Mouse (Mus musculus) adrenal gland, adult (tissue): ENCODE measurements around the gene Wap.
A peak's percentile ranks its signal among the peaks of the same experiment; 100 is the strongest.

Experiments
- DNase-seq, 2 experiments: peaks; one replicate each; pipeline ENCODE4 v3.0.0; 2022 to 2023; ENCODE audit warnings: low spot score in 1 of 2; ENCODE audit not compliant: inconsistent age in 2 of 2

Wap gene

DNA sequence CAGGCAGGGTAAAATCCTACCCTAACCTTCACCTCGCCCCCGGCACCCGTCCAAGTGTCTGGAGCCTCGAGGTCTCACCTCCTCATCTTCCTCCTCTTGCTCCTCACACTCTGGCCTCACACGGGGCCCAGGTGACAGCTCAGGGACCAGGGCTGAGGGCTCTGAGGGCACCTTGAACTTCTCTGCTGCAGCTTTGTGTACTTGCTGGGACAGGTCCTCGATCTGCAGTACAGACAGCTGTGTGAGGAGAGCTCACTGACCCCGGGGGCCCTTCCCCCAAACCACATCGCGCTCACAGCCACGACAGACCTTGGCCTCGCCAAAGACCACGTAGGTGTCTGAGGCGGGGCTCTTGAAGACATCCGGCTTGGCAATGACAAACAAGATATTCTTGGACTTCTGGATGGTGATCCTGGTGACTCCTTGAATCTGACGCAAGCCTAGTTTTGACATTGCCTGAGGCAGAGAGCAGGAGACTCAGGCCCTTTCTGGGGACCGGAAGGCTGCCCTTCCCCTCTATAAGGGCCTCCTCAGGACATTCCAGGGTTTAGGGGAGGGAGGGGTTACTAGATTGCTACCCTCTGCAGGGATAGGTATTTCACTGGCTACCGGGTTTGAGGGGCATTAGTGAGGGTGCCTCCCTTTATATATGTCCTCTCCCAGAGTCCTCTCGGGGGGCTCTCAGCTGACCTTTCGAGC is 40.1 kb downstream of the Wap start:
- DNase-seq: peak in 1 of 2 experiments; percentile 30

DNA sequence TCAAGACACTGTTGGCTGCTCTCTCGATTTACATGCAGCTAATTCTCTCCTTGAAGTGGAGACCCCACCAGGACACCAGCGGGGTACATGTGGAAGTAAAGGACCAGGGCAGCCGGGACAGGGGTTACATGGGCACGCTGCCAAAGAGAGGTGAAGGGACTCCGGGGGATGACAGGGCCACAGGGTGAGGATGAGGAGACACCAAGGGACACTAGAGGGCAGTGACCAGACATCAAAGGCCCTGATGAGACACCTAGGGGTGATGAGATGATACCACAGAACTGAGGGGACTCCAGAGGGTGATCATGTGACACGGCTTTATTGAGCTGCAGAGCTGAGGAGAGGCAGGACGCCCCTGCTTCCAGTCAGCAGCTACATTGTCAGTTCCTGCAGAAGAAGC is 40.9 kb downstream of the Wap start:
- DNase-seq: no peak

DNA sequence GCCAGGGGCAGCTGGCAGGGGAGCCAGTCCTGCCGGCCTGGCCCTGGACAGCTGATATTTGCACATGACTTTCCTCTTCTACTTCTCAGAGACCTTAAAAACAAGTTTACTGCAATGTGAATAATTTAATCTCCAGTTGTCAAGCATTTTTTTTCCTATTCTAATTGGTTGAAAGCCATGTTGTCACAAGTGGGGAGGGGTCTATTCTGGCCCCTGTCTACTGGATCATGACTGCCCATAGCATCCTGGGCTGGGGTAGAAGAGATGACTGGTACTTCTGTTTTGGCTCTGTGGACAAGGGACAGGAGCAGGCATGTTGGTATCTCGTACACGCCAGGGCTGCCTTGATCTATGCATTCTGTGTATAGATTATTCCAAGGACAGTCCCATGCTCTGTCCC is 41.8 kb downstream of the Wap start:
- no peak for DNase-seq

GRCm38 (mm10) chr11:6596205-6596604 is 42.2 kb downstream of the Wap start:
- no peak for DNase-seq

DNA sequence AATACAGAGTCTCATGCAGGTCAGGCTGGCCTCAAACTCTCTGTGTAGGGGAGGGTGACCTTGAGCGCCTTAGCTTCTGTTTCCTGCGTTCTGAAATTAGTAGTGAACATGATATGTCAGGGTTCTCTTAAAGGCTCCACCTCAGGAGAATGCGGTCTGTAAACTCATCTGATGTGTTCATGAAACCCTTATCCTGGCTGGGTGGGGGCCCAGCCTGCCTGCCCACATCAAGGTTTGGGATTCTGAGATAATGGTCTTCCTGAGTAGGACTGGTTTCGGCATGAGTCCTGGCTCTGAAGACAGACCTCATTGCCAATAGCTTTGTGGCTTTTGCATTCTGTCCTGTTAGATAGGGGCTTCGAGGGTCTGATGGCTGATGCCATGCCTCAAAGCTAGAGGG is 43.1 kb downstream of the Wap start:
- DNase-seq: no peak

DNA sequence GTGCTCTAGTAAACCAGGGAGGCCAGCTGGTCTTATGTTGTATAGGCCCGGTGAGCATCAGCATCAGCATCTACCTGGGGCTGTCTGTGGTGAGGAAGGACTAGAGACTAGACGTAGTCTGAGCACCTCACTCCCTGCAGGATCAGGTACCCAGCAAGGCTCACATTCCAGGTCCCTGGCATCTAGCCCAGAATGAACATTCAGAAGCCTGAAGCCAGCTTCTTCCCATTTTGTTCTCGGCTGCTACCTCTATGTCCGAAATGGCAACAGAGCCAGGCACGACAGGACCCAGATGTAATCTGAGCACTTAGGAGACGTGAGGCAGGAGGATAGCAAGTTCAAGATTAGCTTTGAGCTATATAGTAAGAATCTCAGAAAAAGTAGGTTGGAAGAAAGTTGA is 43.6 kb downstream of the Wap start:
- DNase-seq: no peak

GRCm38 (mm10) chr11:6593406-6593805 is 45.0 kb downstream of the Wap start:
- DNase-seq: no peak

DNA sequence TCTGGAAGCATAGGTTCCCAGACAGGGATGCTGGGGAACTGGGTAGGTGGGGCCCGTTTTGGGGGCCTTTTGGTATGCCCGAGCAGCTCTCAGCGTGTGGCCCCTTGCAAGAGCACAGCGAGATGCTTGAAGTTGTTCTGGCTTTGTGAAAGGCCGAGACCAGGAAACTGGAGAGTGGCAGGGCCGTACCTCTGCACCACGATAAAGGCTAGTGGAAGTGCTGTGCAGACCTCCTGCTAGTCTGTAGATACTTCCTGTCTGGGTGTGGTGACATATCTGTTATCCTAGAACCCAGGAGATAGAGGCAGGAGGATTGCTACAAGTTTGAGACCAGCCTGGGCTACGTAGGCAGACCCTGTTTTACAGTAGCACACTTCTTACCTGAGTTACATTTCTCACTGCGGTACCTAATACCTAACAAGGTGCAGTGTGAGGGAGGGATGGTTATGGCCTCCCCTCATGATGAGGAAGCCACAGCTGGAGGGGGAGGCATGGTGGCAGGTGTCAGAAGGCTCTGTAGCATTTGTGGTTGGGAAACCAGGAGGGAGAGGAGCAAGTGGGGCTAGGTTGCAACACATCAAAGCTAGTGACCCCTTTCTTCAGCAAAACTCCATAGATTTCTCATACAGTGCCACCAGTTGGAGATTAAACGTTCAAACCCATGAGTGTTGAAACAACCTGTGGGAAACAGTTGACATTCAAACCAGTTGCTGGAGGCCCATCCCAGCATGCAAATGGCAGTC is 47.3 kb downstream of the Wap start:
- DNase-seq: no peak

DNA sequence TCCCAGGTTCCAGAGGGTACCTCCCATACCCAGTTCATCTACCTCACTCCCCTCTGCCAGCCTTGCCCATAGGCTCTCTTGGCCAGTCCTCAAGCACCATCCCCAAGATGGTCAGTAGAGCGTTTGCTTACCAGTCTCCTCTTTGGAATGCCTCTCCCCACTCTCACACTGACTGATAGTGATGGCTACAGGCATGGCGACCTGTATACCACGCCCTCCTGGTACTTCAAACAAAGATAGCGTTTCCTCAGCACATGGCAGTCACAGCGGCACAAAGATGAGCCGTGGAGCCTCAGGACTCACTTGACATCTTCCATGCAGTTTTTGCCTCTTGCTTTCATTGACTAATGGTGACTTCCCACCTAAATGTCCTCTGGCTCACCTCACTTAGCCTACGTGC is 48.6 kb downstream of the Wap start:
- DNase-seq: no peak

DNA sequence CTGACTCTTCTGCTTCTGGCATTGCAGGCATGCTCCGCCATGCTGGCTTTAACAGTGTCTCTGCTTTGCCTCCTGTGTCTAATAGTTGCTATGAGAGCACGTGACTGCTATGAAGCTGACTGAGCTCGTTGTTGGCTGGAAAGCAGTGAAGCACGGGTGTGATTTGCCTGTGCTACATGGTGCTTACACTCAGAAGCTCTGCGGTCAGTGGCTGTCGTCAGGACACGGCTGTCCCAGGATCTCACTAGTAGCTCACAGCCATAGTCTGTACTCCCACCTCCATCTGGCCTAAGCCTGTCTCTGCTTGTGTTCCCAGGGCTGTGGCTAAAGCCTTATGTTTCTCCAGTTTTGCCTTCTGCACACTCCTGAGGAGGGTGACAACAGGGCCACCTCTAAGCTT is 50.1 kb downstream of the Wap start:
- no peak for DNase-seq

DNA sequence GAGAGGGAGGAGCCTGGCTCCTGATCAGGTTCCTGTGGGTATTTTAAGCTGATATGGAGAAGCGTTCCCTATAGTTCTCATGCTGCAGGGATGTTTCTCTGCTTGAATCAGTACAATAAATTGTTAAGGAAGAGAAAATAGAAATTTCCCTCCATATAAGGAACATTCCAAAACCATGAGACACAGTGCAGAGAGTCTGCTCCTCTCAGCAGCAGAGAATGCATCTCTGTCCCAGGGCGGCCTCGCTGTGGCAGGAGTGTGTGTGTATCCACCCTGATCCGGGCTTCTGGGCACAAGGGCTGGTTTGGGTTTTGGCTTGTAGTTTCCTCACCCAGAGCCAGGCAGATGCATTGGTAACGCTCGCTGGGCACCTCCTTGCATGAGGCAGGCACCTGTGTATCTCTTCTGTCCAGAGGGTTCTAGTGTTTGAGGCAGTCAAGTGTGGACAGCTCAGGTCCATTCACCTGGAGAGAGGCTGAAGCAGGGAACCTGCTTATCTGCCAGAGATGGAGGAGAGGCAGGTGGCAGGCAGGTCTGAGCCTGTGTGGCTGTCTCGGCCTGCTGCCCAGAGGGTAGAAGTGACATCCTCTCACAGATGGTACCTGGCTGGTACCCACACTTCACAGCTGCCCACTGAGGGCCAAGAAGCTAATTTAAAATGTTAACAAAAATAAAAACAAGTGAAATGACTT is 51.0 kb downstream of the Wap start:
- DNase-seq: no peak

- DNase-seq: peak in 1 of 2 experiments; percentile 45
These were observed 51.8 kb downstream of the Wap start for GRCm38 (mm10) chr11:6586660-6587059.

- DNase-seq: no peak
These were observed 52.7 kb downstream of the Wap start for GRCm38 (mm10) chr11:6585748-6586147.
